Mouse (Mus musculus) frontal cortex, postnatal 14 days (tissue): Measurements from ENCODE around the gene Bcdin3d.

ENCODE experiments used
- DNase-seq, 2 experiments: peaks; one replicate each; pipeline ENCODE4 v3.0.0; 2022; ENCODE audit warnings: low spot score in 2 of 2

Bcdin3d gene

GRCm38 (mm10) chr15:99440112-99440815 lies 34.3 kb downstream of the Bcdin3d start:
- no peak for DNase-seq

DNA sequence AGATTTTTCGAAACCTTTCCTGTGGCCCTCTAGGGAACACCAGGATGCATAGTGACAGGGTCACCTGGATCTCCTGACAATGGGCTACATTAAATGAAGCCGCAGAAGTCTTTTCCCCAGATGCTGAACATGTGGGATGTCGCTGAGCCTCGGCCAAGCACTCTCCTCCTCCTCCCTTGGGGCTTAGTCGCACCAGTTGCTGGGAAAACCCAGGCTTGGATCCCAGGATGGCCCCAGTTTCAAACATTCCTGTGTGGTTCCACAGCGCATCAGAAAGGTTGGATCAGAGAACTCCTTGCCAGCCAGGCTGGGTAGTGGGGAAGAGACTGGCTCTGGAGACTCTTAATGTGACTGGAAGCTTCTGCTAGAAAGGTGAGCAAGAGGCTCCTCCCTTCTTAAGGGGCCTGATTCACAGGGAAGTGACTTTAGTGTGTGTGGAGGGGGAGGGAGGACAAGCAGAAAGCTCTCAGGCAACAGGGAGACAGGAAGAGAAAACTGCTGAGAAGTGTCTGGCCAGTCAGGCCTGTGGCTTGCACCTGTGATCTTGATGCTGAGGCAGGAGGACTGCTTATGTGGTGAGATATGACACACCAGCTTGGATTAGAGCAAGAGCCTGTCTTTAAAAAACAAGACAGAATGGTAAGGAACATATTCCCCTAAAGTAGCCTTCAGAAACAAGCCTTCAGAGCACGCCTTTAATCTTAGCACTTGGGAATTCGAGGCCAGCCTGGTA lies 35.4 kb downstream of the Bcdin3d start:
- DNase-seq = no peak

DNA sequence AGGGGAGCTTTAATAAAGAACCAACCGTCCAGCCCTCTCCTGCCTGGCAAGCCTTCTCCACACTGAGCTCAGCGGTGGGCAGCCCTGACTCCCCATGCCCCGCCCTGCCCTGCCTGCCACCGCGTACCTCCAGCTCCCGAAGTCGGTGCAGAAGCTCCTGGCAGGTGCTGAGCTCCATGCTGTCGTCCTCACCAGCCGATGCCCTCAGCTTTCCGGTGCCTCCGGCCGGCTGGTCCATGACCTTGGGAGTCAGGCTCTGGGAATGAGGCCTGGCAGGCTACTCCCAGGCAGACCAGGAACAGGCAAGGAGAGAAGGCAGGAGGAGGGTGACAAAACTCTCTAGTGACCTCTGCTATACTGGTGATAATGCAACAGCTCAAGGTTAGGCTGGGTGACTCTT lies 40.6 kb downstream of the Bcdin3d start:
- DNase-seq = no peak

- DNase-seq = no peak
Observed at GRCm38 (mm10) chr15:99433081-99433718, 41.3 kb downstream of the Bcdin3d start.

DNA sequence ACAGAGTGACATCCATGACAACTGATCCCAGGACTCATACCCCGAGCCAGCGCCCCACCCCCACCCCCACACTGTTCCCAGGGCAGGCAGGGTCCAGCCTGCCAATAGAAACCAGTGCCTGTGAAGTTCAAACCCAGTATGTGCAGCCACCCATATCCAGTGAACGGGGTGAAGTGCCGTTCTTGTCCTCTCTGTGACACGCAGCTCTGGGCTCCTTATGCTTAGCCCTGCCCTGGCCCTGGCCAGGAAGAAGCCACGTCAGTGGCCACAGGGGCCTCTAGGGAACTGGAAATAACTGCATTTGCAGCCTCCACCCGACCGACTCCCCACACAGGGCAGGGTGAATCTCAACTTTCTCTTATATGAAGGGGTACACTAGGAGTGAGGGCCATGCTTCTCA lies 42.6 kb downstream of the Bcdin3d start:
- DNase-seq = no peak

DNA sequence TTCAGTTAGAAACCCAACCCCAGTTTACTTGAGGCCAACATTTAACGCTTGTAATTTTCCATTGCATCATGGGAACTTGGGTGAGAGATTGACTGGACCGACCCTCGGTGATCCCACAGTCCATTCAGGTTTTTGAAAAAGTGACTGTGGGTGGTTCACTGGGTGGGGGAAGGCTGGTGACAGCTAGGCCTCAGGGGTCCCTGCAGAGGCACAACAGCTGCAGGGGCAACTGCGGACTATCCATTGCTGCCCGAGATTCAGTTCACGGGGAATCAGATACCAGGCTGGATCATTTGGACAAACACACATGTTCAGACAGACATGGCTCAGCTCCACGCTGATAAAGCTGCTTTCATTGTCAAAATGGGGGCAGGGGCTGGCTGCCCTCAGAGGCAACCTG lies 43.0 kb downstream of the Bcdin3d start:
- DNase-seq = no peak

- no peak for DNase-seq
Observed at GRCm38 (mm10) chr15:99431063-99431462, 43.5 kb downstream of the Bcdin3d start.

DNA sequence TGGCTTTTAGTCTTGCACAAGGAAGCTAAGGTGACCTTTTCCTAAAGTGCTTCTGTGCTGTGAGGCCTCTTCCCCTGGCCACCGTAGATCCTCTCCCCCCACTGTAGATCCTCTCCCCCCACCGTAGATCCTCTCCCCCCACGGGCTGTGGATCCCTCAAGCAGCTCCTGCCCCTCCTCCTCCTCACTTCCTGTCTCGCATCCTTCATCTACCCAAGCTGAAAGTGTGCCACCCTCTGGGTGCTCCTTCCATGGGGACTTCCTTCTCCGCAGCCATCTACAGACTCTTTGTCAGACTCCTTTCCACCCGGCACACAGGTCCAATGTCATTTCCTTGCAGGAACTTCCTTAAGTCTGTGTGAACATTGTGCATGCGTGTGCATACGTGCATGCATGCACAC lies 44.1 kb downstream of the Bcdin3d start:
- DNase-seq = no peak

DNA sequence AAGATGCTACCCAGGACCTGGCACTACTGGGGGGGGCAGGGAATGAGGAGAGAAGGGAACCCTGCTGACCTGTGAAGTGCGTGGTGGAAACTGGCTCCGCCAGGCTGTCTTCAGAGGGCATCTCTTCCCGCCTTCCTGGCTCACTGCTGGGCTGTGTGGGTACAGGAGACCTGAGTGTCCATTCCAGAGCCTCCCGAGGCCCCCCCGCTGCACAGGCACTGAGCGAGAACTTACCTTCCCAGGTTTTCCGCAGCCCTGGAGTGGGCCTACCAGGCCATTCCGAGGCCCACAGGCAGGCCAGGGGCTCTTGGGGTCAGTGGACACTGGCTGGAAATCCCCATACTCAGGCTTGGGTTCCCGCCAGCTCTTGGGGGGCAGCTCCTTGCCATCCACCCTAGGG lies 50.6 kb downstream of the Bcdin3d start:
- no peak for DNase-seq

- no peak for DNase-seq
Observed at GRCm38 (mm10) chr15:99423131-99423530, 51.4 kb downstream of the Bcdin3d start.

DNA sequence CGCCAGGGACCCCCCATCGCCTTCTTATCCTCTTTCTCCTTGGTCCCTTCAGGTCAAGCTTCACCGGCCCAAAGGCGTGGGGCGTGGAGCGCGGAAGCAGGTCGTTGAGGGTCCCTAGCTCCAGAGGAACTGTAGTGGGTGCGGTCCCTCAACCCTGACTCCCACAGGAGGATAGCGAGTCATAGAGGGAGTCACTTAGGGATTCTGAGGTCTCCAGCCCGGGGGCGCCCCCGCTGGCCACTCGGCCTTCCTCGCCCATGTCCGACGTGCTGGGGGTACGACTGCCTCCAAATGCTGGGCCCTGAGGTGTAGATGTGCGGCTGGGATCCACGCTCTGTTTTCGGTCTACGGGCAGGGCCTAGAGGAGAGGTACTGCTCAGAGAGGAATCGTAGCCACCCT lies 52.0 kb downstream of the Bcdin3d start:
- no peak for DNase-seq

DNA sequence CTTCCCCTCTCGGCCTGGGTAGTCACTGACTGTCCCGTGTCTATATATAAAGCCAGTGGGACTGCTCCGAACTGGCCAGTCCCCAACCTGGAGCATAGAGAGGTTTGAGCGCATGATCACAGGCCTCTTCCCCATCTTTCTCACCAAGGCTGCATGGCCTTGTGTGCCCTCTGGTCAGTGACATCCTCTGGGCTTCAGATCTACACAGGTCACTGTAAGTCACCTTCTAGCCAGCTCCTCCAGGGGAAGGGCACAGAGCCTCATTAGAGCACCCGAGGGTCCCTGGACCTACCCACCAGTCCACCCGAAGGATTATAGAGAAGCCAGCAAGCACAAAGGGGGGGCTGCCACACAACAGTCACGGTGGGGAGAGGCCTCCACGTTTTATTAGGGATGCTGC lies 52.9 kb downstream of the Bcdin3d start:
- no peak for DNase-seq

GRCm38 (mm10) chr15:99421152-99421551 lies 53.4 kb downstream of the Bcdin3d start:
- DNase-seq = no peak

- peak in 1 of 2 experiments; percentile 61 for DNase-seq
Observed at GRCm38 (mm10) chr15:99420521-99421014, 54.0 kb downstream of the Bcdin3d start.

DNA sequence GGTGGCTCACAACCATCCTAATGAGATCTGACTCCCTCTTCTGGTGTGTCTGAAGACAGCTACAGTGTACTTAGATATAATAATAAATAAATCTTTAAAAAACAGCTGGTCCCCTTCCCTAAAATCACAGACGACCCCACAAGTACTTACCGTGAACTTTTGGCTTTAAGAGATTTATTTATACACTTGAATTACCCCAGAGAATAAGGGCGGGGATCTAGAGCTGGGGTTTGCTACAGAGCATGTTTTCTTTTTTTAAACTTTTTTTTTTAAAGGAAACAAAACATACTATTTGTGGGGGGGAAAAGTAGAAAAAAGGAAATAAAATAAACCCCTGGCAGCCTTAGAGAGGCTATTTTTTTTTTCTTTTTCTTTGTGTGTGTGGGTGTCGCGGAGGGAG lies 54.4 kb downstream of the Bcdin3d start:
- no peak for DNase-seq
